Mouse (Mus musculus) left cerebral cortex, postnatal 25 days (tissue): ENCODE measurements around the gene Gm136. TPM values are rescaled to one million over a fixed set of nuclear protein-coding genes. Genes with fewer than 3 reads are reported as not detected.
A peak's percentile ranks its signal among the peaks of the same experiment; 100 is the strongest.

ENCODE experiments used
- DNase-seq, 2 experiments: peaks; one replicate each; pipeline ENCODE4 v3.0.0; 2022; ENCODE audit warnings: low spot score in 2 of 2, mixed read lengths in 1 of 2
- intact Hi-C: fragments of 180-260 bp; cut with DNase I; formaldehyde crosslinking; loops from one replicate; pipeline ENCODE4 v1.15.1; 2025
- total RNA-seq, 2 experiments: library from RNA; stranded (reverse); gene quantifications; 2 replicates each; pipeline ENCODE4 v1.2.3; 2021

Gm136 gene
- total RNA-seq, 2 experiments from 2014 or later: not detected

DNA sequence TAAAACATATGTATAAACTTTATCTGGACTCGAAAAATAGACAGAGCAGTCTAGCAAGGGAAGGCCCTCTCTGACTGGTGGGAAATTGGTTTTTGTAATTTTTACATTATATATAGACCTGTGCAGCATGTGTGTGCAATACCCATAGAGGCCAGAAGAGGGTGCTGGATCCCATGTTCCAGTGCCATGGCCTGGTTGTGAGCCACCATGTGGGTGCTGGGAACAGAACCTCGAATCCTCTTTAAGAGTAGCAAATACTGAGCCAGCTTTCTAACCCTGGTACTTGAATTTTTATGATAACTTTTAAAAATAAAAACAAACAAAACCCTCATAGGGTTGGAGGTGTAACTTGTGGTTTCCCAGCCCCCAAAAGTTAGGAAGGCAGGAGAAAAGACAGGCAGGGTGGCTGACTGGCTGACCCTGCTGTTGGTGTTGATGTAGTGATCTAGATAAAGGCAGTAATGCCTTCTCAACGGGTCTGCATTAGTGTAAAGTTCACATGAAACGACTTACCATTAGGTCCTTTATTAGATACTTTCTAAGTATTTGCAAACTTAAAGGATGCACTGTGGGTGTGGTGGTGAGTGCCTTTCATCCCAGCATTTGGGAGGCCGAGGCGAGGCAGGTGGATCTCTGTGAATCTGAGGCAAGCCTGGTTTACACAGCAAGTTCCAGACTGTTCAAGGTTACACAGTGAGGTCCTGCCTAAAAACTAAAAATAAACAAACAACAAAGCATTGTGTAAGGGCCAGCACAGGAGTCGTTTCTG is 35.8 kb downstream of the Gm136 start:
- intact Hi-C loops: no loop called here
- no peak for DNase-seq

DNA sequence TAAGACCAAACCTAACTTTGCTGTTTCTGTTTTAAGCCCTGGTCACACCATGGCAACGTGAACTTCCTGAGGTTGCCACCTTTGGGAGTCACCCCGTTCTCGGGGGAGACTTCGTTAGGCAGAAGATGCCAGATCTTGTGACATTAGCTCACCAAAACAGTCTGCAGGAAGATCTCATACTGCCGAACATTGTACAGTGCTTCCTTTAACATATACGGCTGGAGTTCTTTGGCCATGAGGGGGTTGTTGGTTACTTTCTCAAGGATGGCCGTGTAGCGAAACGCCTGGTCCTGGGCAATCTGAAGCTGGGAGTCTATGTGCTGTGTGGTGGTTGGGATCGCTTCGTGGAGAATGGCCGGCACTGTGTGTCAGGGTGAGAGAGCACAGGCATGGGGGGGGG is 36.6 kb downstream of the Gm136 start:
- intact Hi-C loops: no loop called here

DNA sequence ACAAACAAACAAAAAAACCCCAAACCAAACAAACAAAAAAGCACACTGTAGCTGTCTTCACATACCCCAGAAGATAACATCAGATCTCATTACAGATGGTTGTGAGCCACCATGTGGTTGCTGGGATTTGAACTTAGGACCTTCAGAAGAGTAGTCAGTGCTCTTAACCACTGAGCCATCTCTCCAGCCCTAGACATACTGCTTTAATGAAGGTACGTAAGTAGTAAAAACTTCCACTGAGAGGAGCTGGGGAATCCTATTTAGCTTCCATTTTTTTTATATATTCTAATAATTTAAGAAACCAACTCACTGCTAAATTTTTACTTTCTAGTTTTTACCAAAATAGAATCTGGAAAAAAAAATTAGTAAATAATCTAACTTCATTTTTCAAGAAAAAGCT is 41.0 kb downstream of the Gm136 start:
- intact Hi-C loops: no loop called here
- no peak for DNase-seq

More for the DNA sequence above, 36.6 kb downstream of the Gm136 start:
- no peak for DNase-seq

DNA sequence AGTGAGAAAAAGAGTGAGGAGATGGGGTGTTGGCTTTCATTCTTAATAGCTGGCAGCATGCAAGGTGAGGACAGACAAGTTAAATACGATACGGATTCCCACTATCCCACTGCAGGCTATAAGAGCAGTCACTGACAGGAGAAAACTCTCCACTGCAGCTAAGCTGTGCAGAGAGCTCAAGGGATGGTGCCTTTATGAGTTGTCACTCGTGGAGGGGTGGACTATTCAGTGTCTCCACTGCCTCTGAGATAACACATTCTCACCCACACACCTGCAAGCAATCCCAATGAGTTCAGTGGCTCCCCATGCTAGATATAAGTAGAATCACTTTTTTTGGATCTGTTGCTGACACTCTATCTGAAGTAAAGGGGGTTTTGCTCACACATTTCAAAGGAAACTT is 47.9 kb downstream of the Gm136 start:
- intact Hi-C loops: no loop called here
- peak in 1 of 2 experiments; percentile 76 for DNase-seq

DNA sequence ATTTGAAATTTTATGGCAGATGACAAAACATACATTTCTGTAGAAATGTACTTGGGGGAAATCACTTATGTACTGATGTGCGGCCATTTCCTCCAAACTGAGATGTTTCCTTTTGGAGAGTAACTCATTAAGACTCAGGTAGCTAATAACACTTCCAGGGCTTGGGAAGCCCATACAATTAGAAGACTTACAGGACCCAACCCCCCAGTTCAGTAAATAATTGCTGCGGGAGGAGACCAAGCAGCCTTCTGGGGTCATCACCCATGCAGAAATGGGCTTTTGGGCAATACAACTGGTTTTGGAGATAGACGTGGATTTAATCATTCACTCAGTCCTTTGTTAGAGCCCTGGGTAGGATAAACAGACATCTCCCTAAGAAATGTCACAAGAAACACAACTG is 48.8 kb downstream of the Gm136 start:
- intact Hi-C loops: no loop called here
- no peak for DNase-seq

DNA sequence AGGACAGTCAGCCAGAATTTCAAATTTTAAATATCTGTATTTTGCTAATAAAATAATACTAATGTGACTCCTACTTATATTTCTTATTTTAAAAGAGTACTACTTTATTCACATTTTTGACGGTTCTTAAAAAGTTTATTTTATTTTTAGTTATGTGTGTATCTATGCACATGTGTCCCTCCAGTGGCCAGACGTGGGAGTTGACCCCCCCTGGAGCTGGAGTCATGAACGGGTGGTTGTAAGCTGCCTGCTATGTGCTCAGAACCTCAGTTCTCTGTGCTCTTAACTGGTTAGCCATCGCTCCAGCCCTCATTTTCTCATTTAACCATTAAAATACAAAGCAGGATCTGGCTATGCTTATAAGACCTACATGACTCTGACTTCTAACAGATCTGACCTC is 53.0 kb downstream of the Gm136 start:
- no peak for DNase-seq
- intact Hi-C loops: no loop called here

DNA sequence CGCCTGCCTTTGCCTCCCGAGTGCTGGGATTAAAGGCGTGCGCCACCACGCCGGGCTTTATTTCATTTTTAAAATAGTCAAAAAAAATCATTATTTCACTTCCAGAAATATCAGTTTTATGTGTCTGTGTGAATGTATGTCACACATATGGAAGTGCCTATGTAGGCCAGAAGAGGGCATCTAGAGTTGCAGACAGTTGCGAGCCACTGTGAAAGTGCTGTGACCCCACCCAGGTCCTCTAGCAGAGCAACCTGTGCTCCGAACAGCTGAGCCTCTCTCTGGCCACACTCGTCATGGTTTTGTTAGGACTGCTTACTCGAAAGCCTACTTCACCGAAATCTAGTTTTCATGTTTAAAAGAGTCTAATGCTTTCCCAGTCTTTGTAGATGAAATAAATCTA is 53.8 kb downstream of the Gm136 start:
- intact Hi-C loops: no loop called here
- DNase-seq: no peak

DNA sequence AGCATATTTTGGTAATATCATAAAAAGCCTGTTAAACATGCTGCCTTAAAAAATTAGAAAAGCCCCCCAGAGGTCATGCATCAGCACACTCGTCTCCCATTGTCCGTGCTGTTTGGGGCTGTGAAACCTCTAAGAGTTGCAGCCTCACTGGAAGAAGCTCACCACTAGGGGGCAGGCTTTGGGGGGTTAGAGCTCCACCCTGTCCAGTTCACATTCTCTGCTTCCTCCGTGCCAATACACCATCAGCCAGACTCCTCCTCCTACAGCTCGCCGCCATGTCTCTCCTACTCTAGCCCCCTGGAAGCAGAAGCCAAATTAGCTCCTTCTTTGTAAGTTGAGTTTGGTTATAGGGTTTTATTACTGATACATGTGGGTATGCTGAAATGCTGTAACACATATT is 54.5 kb downstream of the Gm136 start:
- no peak for DNase-seq
- intact Hi-C loops: no loop called here

Other genes starting within 250 kb of the Gm136 start
- 100 to 1,000 TPM; 103 to 114 TPM for gene Akirin2, start 205.3 kb downstream of the Gm136 start, total RNA-seq
- gene Orc3, start 141.3 kb downstream of the Gm136 start, total RNA-seq: 10 to 100 TPM; 38.5 TPM
- 10 to 100 TPM; 27.5 to 32.4 TPM for gene Rars2, start 141.3 kb downstream of the Gm136 start, total RNA-seq
- gene Slc35a1, start 68.8 kb downstream of the Gm136 start, total RNA-seq: 10 to 100 TPM; 19.6 to 22.6 TPM
- gene Cfap206, start 26.1 kb downstream of the Gm136 start, total RNA-seq: 1 to 10 TPM; 2.1 to 2.5 TPM
- gene Smim8, start 22.2 kb upstream of the Gm136 start, total RNA-seq: 10 to 100 TPM; 19.5 to 24.3 TPM
- 10 to 100 TPM; 26.5 to 26.7 TPM for gene Zfp292, start 126.7 kb upstream of the Gm136 start, total RNA-seq
- gene Cga, start 137.5 kb upstream of the Gm136 start, total RNA-seq: not detected